Comparison of ENCODE assay signal across 29 mouse cellular contexts in the genomic region with DNA sequence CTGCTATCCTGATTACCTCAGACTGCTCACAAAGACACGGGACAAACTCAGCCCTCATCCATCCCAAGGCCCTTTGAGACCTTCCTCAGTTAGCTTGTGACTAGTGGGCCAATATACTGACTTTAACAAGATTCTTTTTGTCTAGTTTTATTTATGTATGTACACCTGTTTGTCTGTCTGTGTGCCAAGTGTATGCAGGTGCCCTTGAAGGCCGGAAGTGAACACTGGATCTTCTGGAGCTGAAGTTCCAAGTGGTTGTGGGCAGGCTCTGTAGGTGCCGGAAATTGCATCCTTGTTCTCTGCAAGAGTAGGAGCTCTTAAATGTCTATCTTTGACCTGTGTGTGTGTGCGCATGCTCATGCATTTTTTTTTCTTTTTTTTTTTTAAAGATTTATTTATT. TPM values are rescaled to one million over a fixed set of nuclear protein-coding genes. Genes with fewer than 3 reads are reported as not detected.
"Had no signal": no experiment of that assay in that cellular context is flagged by ENCODE, and none has a peak within 500 bp of the region (broad histone marks: within the 10 kb centered on the region; RNA-seq: fewer than 3 reads in every experiment).

No protein-coding gene starts in this region.

- H3K9ac ChIP-seq: heart, embryonic 13.5 days; heart, embryonic 15.5 days; hindbrain, embryonic 13.5 days; hindbrain, embryonic 15.5 days; kidney, embryonic 15.5 days; limb, embryonic 12.5 days; liver, embryonic 12.5 days had no signal

- H3K9me3 ChIP-seq: heart, embryonic 13.5 days; heart, embryonic 15.5 days; hindbrain, embryonic 13.5 days; hindbrain, embryonic 15.5 days; kidney, embryonic 15.5 days; limb, embryonic 10.5 days; limb, embryonic 12.5 days; liver, embryonic 12.5 days had no signal

- ATAC-seq: hindbrain, postnatal 0 days; intestine, embryonic 16.5 days; liver, embryonic 12.5 days had no signal

- H3K4me3 ChIP-seq: gastrocnemius, adult 2 months; heart, embryonic 13.5 days; heart, embryonic 15.5 days; hindbrain, embryonic 13.5 days; hindbrain, embryonic 15.5 days; kidney, embryonic 15.5 days; limb, embryonic 10.5 days; limb, embryonic 12.5 days; liver, embryonic 12.5 days had no signal

- H3K27me3 ChIP-seq: heart, embryonic 13.5 days; heart, embryonic 15.5 days; hindbrain, embryonic 13.5 days; hindbrain, embryonic 15.5 days; kidney, embryonic 15.5 days; liver, embryonic 12.5 days had no signal

- H3K4me2 ChIP-seq: heart, embryonic 11.5 days; heart, embryonic 13.5 days; heart, embryonic 15.5 days; hindbrain, embryonic 13.5 days; hindbrain, embryonic 15.5 days; kidney, embryonic 15.5 days; limb, embryonic 12.5 days; liver, embryonic 12.5 days had no signal

- DNase-seq: gastrocnemius, adult 2 months; gastrocnemius, postnatal 10 days; gastrocnemius, postnatal 25 days; heart, adult 18-20 months; heart, postnatal 14 days; heart, postnatal 36 days; kidney, adult 11 months; kidney, adult 2 months; kidney, adult 9 months; kidney, postnatal 14 days; kidney, postnatal 36 days; layer of hippocampus, adult 9-11 months; layer of hippocampus, postnatal 36 days had no signal

- H3K4me1 ChIP-seq: heart, embryonic 13.5 days; heart, embryonic 15.5 days; hindbrain, embryonic 13.5 days; hindbrain, embryonic 15.5 days; kidney, embryonic 15.5 days; limb, embryonic 10.5 days; limb, embryonic 12.5 days had no signal

- H3K36me3 ChIP-seq: heart, embryonic 13.5 days; heart, embryonic 15.5 days; hindbrain, embryonic 13.5 days; hindbrain, embryonic 15.5 days; kidney, embryonic 15.5 days; limb, embryonic 10.5 days; limb, embryonic 12.5 days; liver, embryonic 12.5 days had no signal

- H3K27ac ChIP-seq: gastrocnemius, adult 2 months; heart, embryonic 13.5 days; heart, embryonic 15.5 days; hindbrain, embryonic 13.5 days; hindbrain, embryonic 15.5 days; hindbrain, postnatal 0 days; kidney, embryonic 15.5 days; kidney, postnatal 0 days; limb, embryonic 10.5 days; limb, embryonic 12.5 days; liver, embryonic 12.5 days had no signal

RNA-seq across cellular contexts. Expression of a gene that starts 1.9 kb away (rescaled TPM):
- polyA plus RNA-seq: frontal cortex, adult 2 months; hindbrain, embryonic 11.5 days; hindbrain, embryonic 13.5 days; hindbrain, embryonic 15.5 days; hindbrain, postnatal 0 days; intestine, embryonic 14.5 days; intestine, embryonic 16.5 days; kidney, embryonic 15.5 days; kidney, postnatal 0 days; limb, embryonic 10.5 days; limb, embryonic 12.5 days had no signal

RNA-seq across cellular contexts. Expression of a gene that starts 16.5 kb away (rescaled TPM):
- polyA plus RNA-seq: heart, embryonic 11.5 days; heart, embryonic 13.5 days; heart, embryonic 15.5 days; heart, postnatal 0 days; hindbrain, embryonic 11.5 days; intestine, embryonic 14.5 days; kidney, embryonic 15.5 days; limb, embryonic 10.5 days; limb, embryonic 12.5 days had no signal

RNA-seq across cellular contexts. Expression of a gene that starts 44.4 kb away (rescaled TPM):
- polyA plus RNA-seq: hindbrain, embryonic 11.5 days had no signal
